Mouse (Mus musculus) embryo, embryonic 10 days (tissue): ENCODE data around the gene Tmcc1.

Experiments
- DNase-seq: peaks from one replicate; pipeline ENCODE4 v3.0.0-alpha.2; 2015; ENCODE audit warnings: low spot score

Gene Tmcc1

DNA sequence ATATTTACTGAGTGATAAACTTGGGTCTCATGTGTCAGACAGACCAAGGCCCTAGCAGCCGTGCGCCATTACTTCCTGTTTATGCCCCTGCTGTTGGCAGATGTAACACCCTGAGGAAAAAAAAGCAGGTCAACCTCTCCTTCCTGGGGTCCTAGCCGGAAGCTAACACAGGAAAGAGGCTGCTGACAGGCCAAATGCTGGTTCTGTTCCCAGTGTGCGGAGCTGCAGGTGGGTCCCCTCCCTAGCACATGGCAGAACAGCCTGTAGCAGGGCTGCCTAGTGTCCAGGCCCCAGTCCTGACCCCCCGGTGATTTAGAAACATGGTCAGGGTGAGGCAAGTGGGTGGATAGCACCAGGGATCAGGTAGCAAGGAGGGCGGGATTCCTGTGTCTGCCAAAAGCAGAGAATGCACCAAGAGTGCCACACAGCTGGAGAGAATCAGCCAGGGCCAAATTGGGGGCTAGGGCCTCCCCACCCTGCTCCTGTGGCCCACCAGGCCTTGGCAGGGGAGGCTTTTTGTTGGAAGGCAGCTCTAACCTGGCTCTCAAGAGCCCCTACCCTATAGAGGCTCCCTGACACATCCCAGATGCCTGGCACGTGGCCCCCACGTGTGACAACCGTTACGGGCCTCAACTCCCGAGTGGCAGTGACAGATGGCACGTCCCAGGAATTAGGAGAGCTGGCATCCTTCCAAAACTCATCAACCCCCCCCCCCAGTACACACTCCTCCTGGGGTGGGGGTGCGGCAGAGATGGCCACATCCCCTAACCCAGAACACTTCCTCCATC lies 221.8 kb downstream of the Tmcc1 start:
- no peak for DNase-seq

DNA sequence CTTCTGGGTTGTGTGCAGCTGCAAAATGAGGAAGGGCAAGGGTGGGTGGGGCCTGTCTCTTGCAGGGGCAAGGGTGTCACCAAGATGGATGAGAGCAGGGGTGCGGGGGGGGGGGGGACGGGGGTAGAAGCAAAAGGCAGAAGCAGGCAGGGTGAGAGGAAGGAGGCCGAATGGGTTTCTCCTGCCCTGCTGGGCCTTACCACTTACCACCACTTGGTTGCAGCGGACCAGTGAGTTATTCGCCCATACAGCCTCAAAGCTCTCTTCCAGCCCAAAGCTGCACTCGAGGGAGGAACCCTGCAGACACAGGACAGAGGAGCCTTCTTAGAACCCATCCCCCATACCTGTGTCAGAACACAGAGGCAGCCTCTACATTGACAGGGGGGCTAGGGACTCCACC lies 223.3 kb downstream of the Tmcc1 start:
- DNase-seq = no peak

DNA sequence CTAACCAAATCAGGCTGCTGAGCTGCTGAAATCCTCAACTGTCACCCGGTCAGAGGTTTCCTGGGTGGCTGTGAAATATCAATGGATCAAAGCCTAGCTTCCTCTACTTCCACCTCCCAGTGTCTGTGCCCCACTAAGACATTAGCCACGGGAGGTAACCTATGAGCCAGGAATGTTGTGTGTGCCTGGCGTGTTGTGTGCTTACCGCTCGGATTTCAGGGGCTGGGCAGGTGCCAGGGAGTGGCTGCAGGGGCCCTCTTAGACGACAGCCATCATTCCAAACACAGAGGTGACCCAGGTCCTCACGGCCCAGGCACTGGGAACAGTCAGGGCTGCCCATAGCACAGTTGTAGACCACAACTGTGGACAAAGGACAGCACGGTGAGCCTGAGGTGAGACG lies 224.2 kb downstream of the Tmcc1 start:
- no peak for DNase-seq

DNA sequence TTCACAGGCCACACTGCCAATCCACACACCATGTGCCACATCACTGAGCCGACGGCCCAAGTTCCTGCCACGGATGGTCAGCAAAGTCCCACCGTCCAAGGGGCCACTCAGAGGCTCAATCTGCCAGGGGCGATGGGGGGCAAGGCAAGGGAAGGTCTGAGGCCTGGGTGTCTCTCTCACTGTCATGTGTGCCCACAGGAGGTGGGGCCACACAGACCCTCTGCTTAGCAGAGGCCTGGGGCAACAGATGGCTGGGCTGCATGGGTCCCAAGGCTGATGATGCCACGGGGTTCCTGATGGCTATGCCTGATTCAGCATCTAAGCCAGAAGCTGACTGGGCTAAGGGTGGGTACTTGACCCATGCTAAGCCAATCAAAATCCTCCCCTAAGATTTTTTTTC lies 224.6 kb downstream of the Tmcc1 start:
- DNase-seq = no peak
